Mouse (Mus musculus): ENCODE data around the gene Slc7a15. TPM values are rescaled to one million over a fixed set of nuclear protein-coding genes. Genes with fewer than 3 reads are reported as not detected.
"Not testable (repeated sequence)": the region's sequence is repeated elsewhere in the genome, so short reads cannot be mapped to it uniquely, and the experiment has no call there.

Slc7a15 gene
- 0.14 and 0.17 TPM in 2 replicates for polyA plus RNA-seq (2015; fragmentation: Nextera tagmentation; extraction: Ambion mirVana)

- DNase-seq (ENCODE audit: low spot score), result not testable (repeated sequence)
Observed at GRCm38 (mm10) chr12:8598966-8599365, at the start of gene Slc7a15. Gene Slc7a15 (minus strand): TSS chr12:8599066.

GRCm38 (mm10) chr12:8648211-8648610, 49.3 kb upstream of the Slc7a15 start:
- not testable (repeated sequence) for DNase-seq (ENCODE audit: low spot score)

GRCm38 (mm10) chr12:8641425-8641735, 42.5 kb upstream of the Slc7a15 start:
- no peak for DNase-seq (ENCODE audit: low spot score)

- peak; percentile 96 for DNase-seq (ENCODE audit: low spot score)
Observed at GRCm38 (mm10) chr12:8640711-8641424, 42.0 kb upstream of the Slc7a15 start.

GRCm38 (mm10) chr12:8640186-8640585, 41.3 kb upstream of the Slc7a15 start:
- DNase-seq (ENCODE audit: low spot score), result not testable (repeated sequence)

GRCm38 (mm10) chr12:8638411-8639087, 39.7 kb upstream of the Slc7a15 start:
- DNase-seq (ENCODE audit: low spot score), result peak; percentile 91

- peak; percentile 50 for DNase-seq (ENCODE audit: low spot score)
Observed at GRCm38 (mm10) chr12:8636945-8637344, 38.1 kb upstream of the Slc7a15 start.

- peak; percentile 36 for DNase-seq (ENCODE audit: low spot score)
Observed at GRCm38 (mm10) chr12:8635546-8635945, 36.7 kb upstream of the Slc7a15 start.

- DNase-seq (ENCODE audit: low spot score), result no peak
Observed at GRCm38 (mm10) chr12:8634306-8634705, 35.4 kb upstream of the Slc7a15 start.

GRCm38 (mm10) chr12:8632737-8633365, 34.0 kb upstream of the Slc7a15 start:
- DNase-seq (ENCODE audit: low spot score), result no peak

- DNase-seq (ENCODE audit: low spot score), result no peak
Observed at GRCm38 (mm10) chr12:8631691-8632090, 32.8 kb upstream of the Slc7a15 start.

- DNase-seq (ENCODE audit: low spot score), result no peak
Observed at GRCm38 (mm10) chr12:8629537-8629936, 30.7 kb upstream of the Slc7a15 start.

GRCm38 (mm10) chr12:8620678-8621018, 21.8 kb upstream of the Slc7a15 start:
- no peak for DNase-seq (ENCODE audit: low spot score)

- peak; percentile 51 for DNase-seq (ENCODE audit: low spot score)
Observed at GRCm38 (mm10) chr12:8619827-8620677, 21.2 kb upstream of the Slc7a15 start.

- DNase-seq (ENCODE audit: low spot score), result no peak
Observed at GRCm38 (mm10) chr12:8618271-8618670, 19.4 kb upstream of the Slc7a15 start.

GRCm38 (mm10) chr12:8609070-8609469, 10.2 kb upstream of the Slc7a15 start:
- no peak for DNase-seq (ENCODE audit: low spot score)

GRCm38 (mm10) chr12:8595611-8596010, 3.3 kb downstream of the Slc7a15 start:
- no peak for DNase-seq (ENCODE audit: low spot score)

GRCm38 (mm10) chr12:8591326-8591725, 7.5 kb downstream of the Slc7a15 start:
- DNase-seq (ENCODE audit: low spot score), result not testable (repeated sequence)

GRCm38 (mm10) chr12:8573405-8573804, 25.5 kb downstream of the Slc7a15 start:
- DNase-seq (ENCODE audit: low spot score), result no peak

- not testable (repeated sequence) for DNase-seq (ENCODE audit: low spot score)
Observed at GRCm38 (mm10) chr12:8571903-8572341, 26.9 kb downstream of the Slc7a15 start.

GRCm38 (mm10) chr12:8571287-8571902, 27.5 kb downstream of the Slc7a15 start:
- not testable (repeated sequence) for DNase-seq (ENCODE audit: low spot score)

Measured in thymus, postnatal 0 days (tissue).